Mouse (Mus musculus) cerebellum, adult 2 months (tissue): ENCODE measurements around the gene Slx. TPM values are rescaled to one million over a fixed set of nuclear protein-coding genes. Genes with fewer than 3 reads are reported as not detected.
"Not testable (repeated sequence)": the region's sequence is repeated elsewhere in the genome, so short reads cannot be mapped to it uniquely, and the experiment has no call there.

Source experiments
- DNase-seq, 2 experiments: peaks; one replicate each; pipeline ENCODE4 v3.0.0; 2021
- H3K27ac ChIP-seq: fragments of 200-500 bp; 2 replicates; pipeline ENCODE4 v1.5.1; 2012; ENCODE audit warnings: low read length, control low read depth, inconsistent platforms; ENCODE audit not compliant: insufficient read depth
- H3K27me3 ChIP-seq: fragments of 200-500 bp; 2 replicates; pipeline ENCODE4 v1.6.1; 2012; ENCODE audit warnings: inconsistent platforms, mild to moderate bottlenecking, low read length, moderate library complexity; ENCODE audit not compliant: control insufficient read depth, insufficient read depth
- H3K4me1 ChIP-seq: fragments of 200-500 bp; 2 replicates; pipeline ENCODE4 v1.6.1; 2011; ENCODE audit warnings: low read length; ENCODE audit not compliant: control insufficient read depth, insufficient read depth
- H3K4me3 ChIP-seq: fragments of 200-500 bp; replicated peaks from 2 replicates; pipeline ENCODE3; 2011; ENCODE audit warnings: mild to moderate bottlenecking, low read depth, low read length, control low read depth; ENCODE audit not compliant: insufficient read depth
- WGBS: fragments of 180-500 bp; shearing (Covaris S2); methylation state at CpG from one replicate; pipeline ENCODE4 v1.1.7; 2018; 5-methylcytosine and 5-hydroxymethylcytosine counted together
- polyA plus RNA-seq: library from polyadenylated mRNA; depleted of rRNA; stranded (reverse); fragments of >200 nt; gene quantifications from 2 replicates; pipeline ENCODE4 v1.2.3, GENCODE M21; 2012; rRNA removed

Gene Slx
- polyA plus RNA-seq: not detected in 2 replicates

GRCm38 (mm10) chrX:26545465-26545864 lies at the start of gene Slx:
Slx (minus strand) TSS chrX:26545565.
- 54% methylated on average over 3 of the region's 3 CpGs for WGBS
- H3K4me3 ChIP-seq, H3K27me3 ChIP-seq: not testable (repeated sequence)

More at GRCm38 (mm10) chrX:26545465-26545864, at the start of gene Slx:
- H3K27ac ChIP-seq, DNase-seq, H3K4me1 ChIP-seq: not testable (repeated sequence)

Other genes starting within 250 kb of the Slx start
- not detected in 2 replicates for gene Gm2030, start 235.5 kb downstream of the Slx start, polyA plus RNA-seq
- gene Gm14525, start 157.1 kb upstream of the Slx start, polyA plus RNA-seq: not detected in 2 replicates